Mouse (Mus musculus) heart, embryonic 16.5 days (tissue): Measurements from ENCODE around the gene Slc38a8. TPM values are rescaled to one million over a fixed set of nuclear protein-coding genes. Genes with fewer than 3 reads are reported as not detected.

Source experiments
- ATAC-seq: fragments of 200-750 bp; cut with Nextera tagmentation; replicated peaks from 2 replicates; pipeline ENCODE4 v1.8.0; 2017; ENCODE audit warnings: moderate number of reproducible peaks; ENCODE audit not compliant: insufficient read depth, low FRiP score; ENCODE audit errors: extremely low read depth
- H3K27ac ChIP-seq: fragments of 300-500 bp; sonication (generic); 2 replicates; pipeline ENCODE4 v1.5.1; 2014; ENCODE audit warnings: mild to moderate bottlenecking, low read length, control low read depth, moderate library complexity
- H3K27me3 ChIP-seq: fragments of 300-500 bp; sonication (generic); 2 replicates; pipeline ENCODE4 v1.6.1; 2014; ENCODE audit warnings: low read length, mixed read lengths; ENCODE audit not compliant: control insufficient read depth, insufficient read depth
- H3K36me3 ChIP-seq: fragments of 300-500 bp; sonication (generic); 2 replicates; pipeline ENCODE4 v1.6.1; 2014; ENCODE audit not compliant: control insufficient read depth, insufficient read depth
- H3K4me1 ChIP-seq: fragments of 300-500 bp; sonication (generic); 2 replicates; pipeline ENCODE4 v1.6.1; 2014; ENCODE audit warnings: low read length, mixed read lengths; ENCODE audit not compliant: control insufficient read depth, insufficient read depth
- H3K4me2 ChIP-seq: fragments of 300-500 bp; sonication (generic); 2 replicates; pipeline ENCODE4 v1.6.1; 2014; ENCODE audit warnings: low read depth, mild to moderate bottlenecking, control low read depth, low read length
- H3K4me3 ChIP-seq: fragments of 300-500 bp; sonication (generic); 2 replicates; pipeline ENCODE4 v1.5.1; 2014; ENCODE audit warnings: mild to moderate bottlenecking, control low read depth, low read length
- H3K9ac ChIP-seq: fragments of 300-500 bp; sonication (generic); 2 replicates; pipeline ENCODE4 v1.6.1; 2014; ENCODE audit warnings: low read length, control low read depth
- H3K9me3 ChIP-seq: fragments of 300-500 bp; sonication (generic); replicated peaks from 2 replicates; pipeline ENCODE4 v1.6.1; 2016; ENCODE audit warnings: low read length; ENCODE audit not compliant: control insufficient read depth
- WGBS: fragments of 180-500 bp; shearing (Covaris S2); extraction: QIAGEN DNeasy Blood & Tissue Kit; methylation state at CpG from one replicate; pipeline ENCODE4 v1.1.7; 2014; 5-methylcytosine and 5-hydroxymethylcytosine counted together
- polyA plus RNA-seq: library from polyadenylated mRNA; unstranded; fragments of >200 nt; fragmentation: Nextera tagmentation; extraction: Ambion mirVana; gene quantifications from 2 replicates; pipeline ENCODE4 v1.2.1, GENCODE M21; 2015

Gene Slc38a8
- polyA plus RNA-seq, 1 experiment from 2014 or later, result not detected

GRCm38 (mm10) chr8:119438876-119439275, 62.6 kb downstream of the Slc38a8 start:
- Histone ChIP-seq H3K9me3 (no peaks in the 10 kb centered on the region), H3K4me1 (peaks cover 4% of the 10 kb centered on the region), H3K27me3 (no peaks in the 10 kb centered on the region; the same call in none of the 2 replicates), H3K9ac (no peak overlapping the region), H3K36me3 (no peaks in the 10 kb centered on the region), H3K4me3 (no peak overlapping the region), H3K27ac (no peak overlapping the region), H3K4me2 (no peak overlapping the region)
- no peak for ATAC-seq
- 67% methylated on average over 6 of the region's 6 CpGs for WGBS

- 69% methylated on average over 11 of the region's 11 CpGs for WGBS
- no peak overlapping the region for H3K4me3 ChIP-seq
Measured at GRCm38 (mm10) chr8:119437506-119437905, 64.0 kb downstream of the Slc38a8 start.

GRCm38 (mm10) chr8:119436933-119437332, 64.6 kb downstream of the Slc38a8 start:
- 13% methylated on average over 9 of the region's 9 CpGs for WGBS
- no peak for ATAC-seq
- Histone ChIP-seq H3K27ac (no peak overlapping the region), H3K4me2 (peak overlapping the region; percentile 16), H3K9me3 (no peaks in the 10 kb centered on the region), H3K9ac (no peak overlapping the region), H3K36me3 (no peaks in the 10 kb centered on the region), H3K4me3 (no peak overlapping the region), H3K4me1 (peaks cover 4% of the 10 kb centered on the region), H3K27me3 (no peaks in the 10 kb centered on the region; the same call in 1 of the 2 replicates)

More at GRCm38 (mm10) chr8:119437506-119437905, 64.0 kb downstream of the Slc38a8 start:
- no peak for ATAC-seq
- Histone ChIP-seq H3K9ac (no peak overlapping the region), H3K36me3 (no peaks in the 10 kb centered on the region), H3K9me3 (no peaks in the 10 kb centered on the region), H3K27me3 (no peaks in the 10 kb centered on the region; the same call in 1 of the 2 replicates), H3K27ac (no peak overlapping the region), H3K4me2 (peak overlapping the region; percentile 16; the same call in 1 of the 2 replicates), H3K4me1 (peaks cover 4% of the 10 kb centered on the region)

- no peak for ATAC-seq
- H3K36me3 ChIP-seq, result no peaks in the 10 kb centered on the region
- no peak overlapping the region for H3K9ac ChIP-seq
- H3K4me1 ChIP-seq, result peaks cover 4% of the 10 kb centered on the region
- H3K27ac ChIP-seq, result no peak overlapping the region
- H3K9me3 ChIP-seq, result no peaks in the 10 kb centered on the region
- H3K4me3 ChIP-seq, result no peak overlapping the region
- no peak overlapping the region for H3K4me2 ChIP-seq
- H3K27me3 ChIP-seq, result no peaks in the 10 kb centered on the region; the same call in 1 of the 2 replicates
- WGBS, result 79% methylated on average over 10 of the region's 10 CpGs
Measured at GRCm38 (mm10) chr8:119436331-119436730, 65.2 kb downstream of the Slc38a8 start.

- no peak overlapping the region for H3K9ac ChIP-seq
- 86% methylated on average over 7 of the region's 7 CpGs for WGBS
- no peak overlapping the region for H3K4me2 ChIP-seq
- ATAC-seq, result no peak
- no peaks in the 10 kb centered on the region; the same call in 1 of the 2 replicates for H3K27me3 ChIP-seq
- H3K27ac ChIP-seq, result no peak overlapping the region
- no peaks in the 10 kb centered on the region for H3K9me3 ChIP-seq
- H3K4me1 ChIP-seq, result no peaks in the 10 kb centered on the region
- no peaks in the 10 kb centered on the region for H3K36me3 ChIP-seq
- H3K4me3 ChIP-seq, result no peak overlapping the region
Measured at GRCm38 (mm10) chr8:119435527-119435926, 66.0 kb downstream of the Slc38a8 start.

- ATAC-seq, result no peak
- no peaks in the 10 kb centered on the region for H3K9me3 ChIP-seq
- no peak overlapping the region for H3K4me3 ChIP-seq
- 78% methylated on average over 6 of the region's 6 CpGs for WGBS
- no peak overlapping the region for H3K27ac ChIP-seq
- H3K4me2 ChIP-seq, result no peak overlapping the region
- H3K4me1 ChIP-seq, result peaks cover 1% of the 10 kb centered on the region; the same call in 1 of the 2 replicates
- no peak overlapping the region for H3K9ac ChIP-seq
- no peaks in the 10 kb centered on the region for H3K36me3 ChIP-seq
- no peaks in the 10 kb centered on the region for H3K27me3 ChIP-seq
Measured at GRCm38 (mm10) chr8:119434569-119434968, 66.9 kb downstream of the Slc38a8 start.

GRCm38 (mm10) chr8:119433582-119434174, 67.8 kb downstream of the Slc38a8 start, which contains the start of gene Osgin1:
Gene Osgin1 (plus strand): TSS chr8:119434124.
- Histone ChIP-seq H3K27me3 (no peaks in the 10 kb centered on the region), H3K4me1 (peaks cover 9% of the 10 kb centered on the region), H3K36me3 (no peaks in the 10 kb centered on the region), H3K27ac (no peak within 1 kb of the TSS), H3K9ac (no peak within 1 kb of the TSS), H3K4me2 (no peak within 1 kb of the TSS), H3K4me3 (no peak within 1 kb of the TSS), H3K9me3 (no peaks in the 10 kb centered on the region)
- WGBS, result 87% methylated on average over 13 of the region's 13 CpGs
- ATAC-seq, result no peak

GRCm38 (mm10) chr8:119432372-119432771, 69.1 kb downstream of the Slc38a8 start:
- no peak overlapping the region for H3K27ac ChIP-seq
- H3K9me3 ChIP-seq, result no peaks in the 10 kb centered on the region
- 51% methylated on average over 3 of the region's 3 CpGs for WGBS
- H3K4me2 ChIP-seq, result no peak overlapping the region
- ATAC-seq, result no peak
- no peak overlapping the region for H3K4me3 ChIP-seq
- H3K27me3 ChIP-seq, result no peaks in the 10 kb centered on the region
- peaks cover 11% of the 10 kb centered on the region for H3K4me1 ChIP-seq
- no peak overlapping the region for H3K9ac ChIP-seq
- no peaks in the 10 kb centered on the region for H3K36me3 ChIP-seq

- H3K9me3 ChIP-seq, result no peaks in the 10 kb centered on the region
- H3K27ac ChIP-seq, result no peak overlapping the region
- H3K27me3 ChIP-seq, result no peaks in the 10 kb centered on the region
- peaks cover 17% of the 10 kb centered on the region for H3K4me1 ChIP-seq
- no peak overlapping the region for H3K9ac ChIP-seq
- WGBS, result 67% methylated on average over 7 of the region's 7 CpGs
- no peaks in the 10 kb centered on the region for H3K36me3 ChIP-seq
- no peak for ATAC-seq
- H3K4me2 ChIP-seq, result no peak overlapping the region
- no peak overlapping the region for H3K4me3 ChIP-seq
Measured at GRCm38 (mm10) chr8:119430690-119431089, 70.8 kb downstream of the Slc38a8 start.
